Mouse (Mus musculus) ES-Bruce4 (cell line): ENCODE data around the gene Fbxo11.

Experiments
- CTCF ChIP-seq: IDR thresholded peaks from one replicate; pipeline ENCODE4 v1.8.1; 2011; ENCODE audit warnings: low read depth, low read length
- EP300 ChIP-seq: IDR thresholded peaks from 2 replicates; pipeline ENCODE4 v1.6.1; 2011; ENCODE audit warnings: low read depth, low read length; ENCODE audit not compliant: insufficient read depth
- POLR2A ChIP-seq: IDR thresholded peaks from one replicate; pipeline ENCODE4 v1.8.1; 2011; ENCODE audit warnings: low read length; ENCODE audit not compliant: insufficient read depth

DNA sequence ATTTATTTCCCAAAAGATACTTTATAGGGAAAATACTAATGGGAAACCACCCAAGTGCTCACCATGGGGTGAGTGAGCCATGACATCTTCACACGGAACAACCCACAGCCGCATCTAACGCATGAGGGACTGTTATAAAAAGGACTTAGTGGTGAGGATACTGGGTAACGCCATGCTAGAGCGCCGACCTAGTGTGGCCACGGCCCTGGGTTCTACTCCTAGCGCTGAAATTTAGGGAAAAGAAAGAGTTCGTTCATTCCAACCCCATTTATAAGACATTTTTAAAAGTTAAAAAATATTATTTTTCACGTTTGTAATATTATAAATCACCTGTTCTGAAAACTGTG, 48.8 kb upstream of the Fbxo11 start:
- TF ChIP-seq POLR2A (no peak), CTCF (no peak), EP300 (no peak)
